ENCODE assay signal across 11 mouse cellular contexts in genomic region chr12:112713984-112714383, GRCm38 (mm10). TPM values are rescaled to one million over a fixed set of nuclear protein-coding genes. Genes with fewer than 3 reads are reported as not detected.
DNase-seq lines count a peak whose midpoint lies in the region; ATAC-seq and TF ChIP-seq lines count a peak whose summit lies in the region.
"Had no signal": no experiment of that assay in that cellular context is flagged by ENCODE, and none has a peak within 500 bp of the region (broad histone marks: within the 10 kb centered on the region; RNA-seq: fewer than 3 reads in every experiment).

No protein-coding gene starts in this region.

- no peaks in the 10 kb centered on the region for H3K79me2 ChIP-seq in liver, adult 2 months (ENCODE audit: control insufficient read depth, insufficient read depth, low read length)

- WGBS in liver, adult 2 months: 26% methylated on average over 3 of the region's 3 CpGs
- WGBS in liver, embryonic 12.5 days (ENCODE audit: insufficient replicate concordance): 61% methylated on average over 3 of the region's 3 CpGs
- WGBS in embryonic facial prominence, embryonic 14.5 days: 60% methylated on average over 3 of the region's 3 CpGs

- no peak for TF ChIP-seq POLR2A in liver, adult 2 months (IDR thresholded peaks at IDR 0.05; ENCODE audit: extremely low read depth, insufficient read depth, low read length)

- no peak overlapping the region for H3K27ac ChIP-seq in liver, adult 2 months (replicated peaks; ENCODE audit: insufficient read depth, low read depth, low read length)
- no peak overlapping the region for H3K27ac ChIP-seq in liver, embryonic 12.5 days
- H3K27ac ChIP-seq in embryonic facial prominence, embryonic 14.5 days (replicated peaks; ENCODE audit: low read depth, low read length): peak overlapping the region; percentile 58; the same call in 1 of the 2 replicates
- H3K27ac ChIP-seq: liver, embryonic 15.5 days had no signal

- H3K4me2 ChIP-seq in liver, embryonic 12.5 days: no peak overlapping the region
- H3K4me2 ChIP-seq in embryonic facial prominence, embryonic 14.5 days (ENCODE audit: low read depth, low read length): no peak overlapping the region
- H3K4me2 ChIP-seq: liver, embryonic 15.5 days had no signal

- H3K9me3 ChIP-seq in liver, embryonic 12.5 days (replicated peaks): no peaks in the 10 kb centered on the region
- no peaks in the 10 kb centered on the region for H3K9me3 ChIP-seq in embryonic facial prominence, embryonic 14.5 days (ENCODE audit: control insufficient read depth, low read length)
- H3K9me3 ChIP-seq: liver, embryonic 15.5 days had no signal

- intact Hi-C loops in gastrocnemius, postnatal 14 days (cut with DNase I; ENCODE audit: low total_unique reads): no loop called here

- no peak overlapping the region for H3K9ac ChIP-seq in liver, adult 2 months (ENCODE audit: low read depth, low read length)
- H3K9ac ChIP-seq in liver, embryonic 12.5 days: no peak overlapping the region
- no peak overlapping the region for H3K9ac ChIP-seq in embryonic facial prominence, embryonic 14.5 days (ENCODE audit: low read depth, low read length)
- H3K9ac ChIP-seq: liver, embryonic 15.5 days had no signal

- H3K36me3 ChIP-seq in liver, adult 2 months (ENCODE audit: control insufficient read depth, insufficient read depth, low read length): no peaks in the 10 kb centered on the region; the same call in 1 of the 2 replicates
- peaks cover 4% of the 10 kb centered on the region; the same call in 1 of the 2 replicates for H3K36me3 ChIP-seq in liver, embryonic 12.5 days
- H3K36me3 ChIP-seq in embryonic facial prominence, embryonic 14.5 days (ENCODE audit: control insufficient read depth, insufficient read depth, low read length): no peaks in the 10 kb centered on the region
- H3K36me3 ChIP-seq: liver, embryonic 15.5 days had no signal

- DNase-seq in gastrocnemius, adult 18-20 months (ENCODE audit: low spot score): peak; percentile 32
- no peak for DNase-seq in gastrocnemius, postnatal 14 days
- DNase-seq in liver, adult 2 months (ENCODE audit: extremely low read depth, low read depth, low spot score): peak; percentile 89
- peak; percentile 85 for DNase-seq in embryonic facial prominence, embryonic 14.5 days (ENCODE audit: low spot score)
- DNase-seq in lung, postnatal 36 days: peak; percentile 73
- no peak for DNase-seq in thymus, postnatal 4 days
- no peak for DNase-seq in left cerebral cortex, adult 18-20 months (ENCODE audit: low spot score in 2 of 2)
- DNase-seq: retina, postnatal 1 day had no signal

- H3K4me3 ChIP-seq in liver, adult 2 months (ENCODE audit: insufficient read depth, low read depth, low read length): no peak overlapping the region
- no peak overlapping the region for H3K4me3 ChIP-seq in liver, embryonic 12.5 days
- no peak overlapping the region for H3K4me3 ChIP-seq in embryonic facial prominence, embryonic 14.5 days (ENCODE audit: low read depth, low read length)
- H3K4me3 ChIP-seq: erythroblast, embryonic 14.5 days; liver, embryonic 15.5 days had no signal

- no peaks in the 10 kb centered on the region for H3K27me3 ChIP-seq in liver, adult 2 months (ENCODE audit: control insufficient read depth, insufficient read depth, low read length)
- H3K27me3 ChIP-seq in liver, embryonic 12.5 days (replicated peaks): peaks cover 21% of the 10 kb centered on the region; the same call in 1 of the 2 replicates
- H3K27me3 ChIP-seq in embryonic facial prominence, embryonic 14.5 days (replicated peaks; ENCODE audit: control insufficient read depth, insufficient read depth, low read length): no peaks in the 10 kb centered on the region

- ATAC-seq in liver, embryonic 12.5 days: no peak
- ATAC-seq in embryonic facial prominence, embryonic 14.5 days (ENCODE audit: low read depth): peak; percentile 50

- peaks cover 7% of the 10 kb centered on the region; the same call in 1 of the 2 replicates for H3K4me1 ChIP-seq in liver, adult 2 months (ENCODE audit: control insufficient read depth, insufficient read depth, low read length)
- H3K4me1 ChIP-seq in liver, embryonic 12.5 days: no peaks in the 10 kb centered on the region
- no peaks in the 10 kb centered on the region for H3K4me1 ChIP-seq in embryonic facial prominence, embryonic 14.5 days (ENCODE audit: control insufficient read depth, insufficient read depth, low read length)

- no peak for TF ChIP-seq CTCF in liver, adult 2 months (IDR thresholded peaks at IDR 0.05; ENCODE audit: low read depth, low read length)

RNA-seq across cellular contexts. Expression of gene Cep170b, which starts 6.3 kb away (rescaled TPM):
- 10 to 100 TPM in 1 of 2 experiments, 1 to 10 TPM in 1; 9.0 to 12.8 TPM for total RNA-seq in gastrocnemius, adult 18-20 months (2021)
- 10 to 100 TPM; 10.9 to 14.4 TPM for total RNA-seq in gastrocnemius, postnatal 14 days (2021)
- 7.9 and 9.5 TPM in 2 replicates for total RNA-seq in liver, adult 2 months (2014; rRNA removed)
- 26.2 and 29.7 TPM in 2 replicates for polyA plus RNA-seq in liver, adult 2 months (2012; rRNA removed)
- polyA plus RNA-seq in liver, embryonic 12.5 days (2016; fragmentation: Nextera tagmentation; extraction: Ambion mirVana): 5.0 and 5.2 TPM in 2 replicates
- polyA plus RNA-seq in embryonic facial prominence, embryonic 14.5 days (2014; fragmentation: Nextera tagmentation; extraction: Ambion mirVana): 13.3 and 14.4 TPM in 2 replicates
- total RNA-seq in left cerebral cortex, adult 18-20 months (2021): 100 to 1,000 TPM; 267 to 284 TPM

RNA-seq across cellular contexts. Expression of gene Zbtb42, which starts 35.4 kb away (rescaled TPM):
- total RNA-seq in gastrocnemius, adult 18-20 months (2021): under 1 TPM; 0.59 to 0.90 TPM
- 1 to 10 TPM; 1.3 to 2.1 TPM for total RNA-seq in gastrocnemius, postnatal 14 days (2021)
- 0.83 and 1.9 TPM in 2 replicates for total RNA-seq in liver, adult 2 months (2014; rRNA removed)
- 7.9 and 10.1 TPM in 2 replicates for polyA plus RNA-seq in liver, adult 2 months (2012; rRNA removed)
- polyA plus RNA-seq in liver, embryonic 12.5 days (2016; fragmentation: Nextera tagmentation; extraction: Ambion mirVana): 1.0 and 1.2 TPM in 2 replicates
- polyA plus RNA-seq in embryonic facial prominence, embryonic 14.5 days (2014; fragmentation: Nextera tagmentation; extraction: Ambion mirVana): 3.7 and 3.8 TPM in 2 replicates
- total RNA-seq in left cerebral cortex, adult 18-20 months (2021): 1 to 10 TPM; 1.1 to 1.5 TPM

RNA-seq across cellular contexts. Expression of gene Akt1, which starts 39.3 kb away (rescaled TPM):
- total RNA-seq in gastrocnemius, adult 18-20 months (2021): 10 to 100 TPM; 44.7 to 49.5 TPM
- 10 to 100 TPM; 78.3 to 89.4 TPM for total RNA-seq in gastrocnemius, postnatal 14 days (2021)
- 30.5 and 31.8 TPM in 2 replicates for total RNA-seq in liver, adult 2 months (2014; rRNA removed)
- polyA plus RNA-seq in liver, adult 2 months (2012; rRNA removed): 56.7 and 60.5 TPM in 2 replicates
- polyA plus RNA-seq in liver, embryonic 12.5 days (2016; fragmentation: Nextera tagmentation; extraction: Ambion mirVana): 76.6 and 81.8 TPM in 2 replicates
- polyA plus RNA-seq in embryonic facial prominence, embryonic 14.5 days (2014; fragmentation: Nextera tagmentation; extraction: Ambion mirVana): 76.4 and 84.0 TPM in 2 replicates
- 100 to 1,000 TPM; 161 to 169 TPM for total RNA-seq in left cerebral cortex, adult 18-20 months (2021)

RNA-seq across cellular contexts. Expression of gene Pld4, which starts 46.5 kb away (rescaled TPM):
- 1 to 10 TPM; 1.3 to 3.4 TPM for total RNA-seq in gastrocnemius, adult 18-20 months (2021)
- 1 to 10 TPM; 3.2 to 4.1 TPM for total RNA-seq in gastrocnemius, postnatal 14 days (2021)
- 8.5 and 9.5 TPM in 2 replicates for total RNA-seq in liver, adult 2 months (2014; rRNA removed)
- polyA plus RNA-seq in liver, adult 2 months (2012; rRNA removed): 10.0 and 20.5 TPM in 2 replicates
- polyA plus RNA-seq in liver, embryonic 12.5 days (2016; fragmentation: Nextera tagmentation; extraction: Ambion mirVana): 7.9 and 8.0 TPM in 2 replicates
- polyA plus RNA-seq in embryonic facial prominence, embryonic 14.5 days (2014; fragmentation: Nextera tagmentation; extraction: Ambion mirVana): 12.8 and 13.0 TPM in 2 replicates
- 1 to 10 TPM; 9.7 to 10.0 TPM for total RNA-seq in left cerebral cortex, adult 18-20 months (2021)

Comparison
In these comparisons a context has a peak if more than half of its experiments do, and no peak if none do; other contexts are left out.
1. DNase-seq: peak in gastrocnemius, adult 18-20 months (single experiment), liver, adult 2 months (single experiment), embryonic facial prominence, embryonic 14.5 days (single experiment) and lung, postnatal 36 days (single experiment); none in gastrocnemius, postnatal 14 days (single experiment), thymus, postnatal 4 days (single experiment) and left cerebral cortex, adult 18-20 months (0 of 2).
2. RNA of gene Cep170b, which starts 6.3 kb away (total RNA-seq): 267 to 284 TPM in left cerebral cortex, adult 18-20 months; 10.9 to 14.4 TPM in gastrocnemius, postnatal 14 days, 9.0 to 12.8 TPM in gastrocnemius, adult 18-20 months and 7.9 to 9.5 TPM in liver, adult 2 months; every median in the first group is over 10 times any median in the second.